In genomic region chr2:178840975-178841374, GRCm38 (mm10) we compare ENCODE assay signal across 10 mouse cellular contexts.
DNase-seq lines count a peak whose midpoint lies in the region; ATAC-seq lines count a peak whose summit lies in the region.
"Had no signal": no experiment of that assay in that cellular context is flagged by ENCODE, and none has a peak within 500 bp of the region (broad histone marks: within the 10 kb centered on the region; RNA-seq: fewer than 3 reads in every experiment).

No protein-coding gene starts in this region.

- H3K9me3 ChIP-seq in midbrain, embryonic 16.5 days (replicated peaks; ENCODE audit: control insufficient read depth, low read length, poor library complexity, severe bottlenecking) = no peaks in the 10 kb centered on the region
- H3K9me3 ChIP-seq in midbrain, embryonic 15.5 days = no peaks in the 10 kb centered on the region
- no peaks in the 10 kb centered on the region for H3K9me3 ChIP-seq in heart, embryonic 15.5 days (replicated peaks)
- no peaks in the 10 kb centered on the region for H3K9me3 ChIP-seq in intestine, embryonic 16.5 days (ENCODE audit: control insufficient read depth, low read length)

- H3K4me3 ChIP-seq in midbrain, embryonic 16.5 days (ENCODE audit: low read depth, low read length) = no peak overlapping the region
- no peak overlapping the region for H3K4me3 ChIP-seq in midbrain, embryonic 15.5 days
- no peak overlapping the region for H3K4me3 ChIP-seq in heart, embryonic 15.5 days
- H3K4me3 ChIP-seq in intestine, embryonic 16.5 days (ENCODE audit: low read length) = no peak overlapping the region
- H3K4me3 ChIP-seq: erythroblast, embryonic 14.5 days; myocyte had no signal

- DNase-seq in cerebellum, postnatal 10 days = peak; percentile 82 to 85
- no peak for DNase-seq in cerebellum, adult 11 months
- peak; percentile 14 to 43 for DNase-seq in lung, postnatal 4 days
- DNase-seq in retina, embryonic 14.5 days (ENCODE audit: low spot score) = no peak

- ATAC-seq in midbrain, embryonic 16.5 days = 0 out of 2 replicates have a peak, but pooled peaks have one; percentile 10
- ATAC-seq in midbrain, embryonic 15.5 days (replicated peaks) = no peak
- ATAC-seq in heart, embryonic 15.5 days (replicated peaks; ENCODE audit: insufficient number of reproducible peaks, insufficient read depth, low FRiP score, low read depth) = peak; percentile 89
- ATAC-seq in intestine, embryonic 16.5 days = no peak

- no peak overlapping the region for H3K4me2 ChIP-seq in midbrain, embryonic 16.5 days (ENCODE audit: low read length)
- H3K4me2 ChIP-seq in midbrain, embryonic 15.5 days = no peak overlapping the region
- peak overlapping the region; percentile 21; the same call in 1 of the 2 replicates for H3K4me2 ChIP-seq in heart, embryonic 15.5 days
- H3K4me2 ChIP-seq in intestine, embryonic 16.5 days (ENCODE audit: low read depth, low read length) = no peak overlapping the region

- H3K36me3 ChIP-seq in midbrain, embryonic 16.5 days (ENCODE audit: control insufficient read depth, insufficient read depth, low read length) = no peaks in the 10 kb centered on the region
- no peaks in the 10 kb centered on the region for H3K36me3 ChIP-seq in midbrain, embryonic 15.5 days (replicated peaks)
- H3K36me3 ChIP-seq in heart, embryonic 15.5 days = no peaks in the 10 kb centered on the region
- H3K36me3 ChIP-seq in intestine, embryonic 16.5 days (ENCODE audit: control insufficient read depth, insufficient read depth, low read length) = no peaks in the 10 kb centered on the region

- no peak overlapping the region for H3K27ac ChIP-seq in midbrain, embryonic 16.5 days (ENCODE audit: low read length)
- no peak overlapping the region for H3K27ac ChIP-seq in midbrain, embryonic 15.5 days
- peak overlapping the region; percentile 84 for H3K27ac ChIP-seq in heart, embryonic 15.5 days
- no peak overlapping the region for H3K27ac ChIP-seq in intestine, embryonic 16.5 days (ENCODE audit: low read length)

- peaks cover 6% of the 10 kb centered on the region for H3K4me1 ChIP-seq in midbrain, embryonic 16.5 days (ENCODE audit: control insufficient read depth, insufficient read depth, low read length)
- H3K4me1 ChIP-seq in midbrain, embryonic 15.5 days = peaks cover 16% of the 10 kb centered on the region
- peaks cover 34% of the 10 kb centered on the region for H3K4me1 ChIP-seq in heart, embryonic 15.5 days (replicated peaks)
- H3K4me1 ChIP-seq in intestine, embryonic 16.5 days (ENCODE audit: control insufficient read depth, insufficient read depth, low read length) = no peaks in the 10 kb centered on the region

- no peaks in the 10 kb centered on the region for H3K27me3 ChIP-seq in midbrain, embryonic 16.5 days (ENCODE audit: control insufficient read depth, insufficient read depth, low read depth, low read length)
- H3K27me3 ChIP-seq in midbrain, embryonic 15.5 days (replicated peaks) = no peaks in the 10 kb centered on the region
- H3K27me3 ChIP-seq in heart, embryonic 15.5 days = no peaks in the 10 kb centered on the region
- H3K27me3 ChIP-seq in intestine, embryonic 16.5 days (replicated peaks; ENCODE audit: control insufficient read depth, insufficient read depth, low read length) = no peaks in the 10 kb centered on the region

- 83% methylated on average over 2 of the region's 2 CpGs for WGBS in midbrain, embryonic 16.5 days
- WGBS in midbrain, embryonic 15.5 days = 82% methylated on average over 2 of the region's 2 CpGs
- 14% methylated on average over 2 of the region's 2 CpGs for WGBS in heart, embryonic 15.5 days
- WGBS in intestine, embryonic 16.5 days = 45% methylated on average over 2 of the region's 2 CpGs

- H3K9ac ChIP-seq in midbrain, embryonic 16.5 days (ENCODE audit: low read depth, low read length) = no peak overlapping the region
- no peak overlapping the region for H3K9ac ChIP-seq in midbrain, embryonic 15.5 days
- no peak overlapping the region for H3K9ac ChIP-seq in heart, embryonic 15.5 days
- H3K9ac ChIP-seq in intestine, embryonic 16.5 days (ENCODE audit: low read depth, low read length) = no peak overlapping the region

Comparison
In these comparisons a context has a peak if more than half of its experiments do, and no peak if none do; other contexts are left out.
1. DNase-seq: peak in cerebellum, postnatal 10 days (2 of 2) and lung, postnatal 4 days (2 of 2); none in cerebellum, adult 11 months (single experiment) and retina, embryonic 14.5 days (single experiment).
2. ATAC-seq: peak in midbrain, embryonic 16.5 days (single experiment) and heart, embryonic 15.5 days (single experiment); none in midbrain, embryonic 15.5 days (single experiment) and intestine, embryonic 16.5 days (single experiment).